In genomic region chr13:24684503-24684902, GRCm38 (mm10) we compare ENCODE assay signal across 29 mouse cellular contexts. TPM values are rescaled to one million over a fixed set of nuclear protein-coding genes. Genes with fewer than 3 reads are reported as not detected.
DNase-seq lines count a peak whose midpoint lies in the region; ATAC-seq lines count a peak whose summit lies in the region.
"Had no signal": no experiment of that assay in that cellular context is flagged by ENCODE, and none has a peak within 500 bp of the region (broad histone marks: within the 10 kb centered on the region; RNA-seq: fewer than 3 reads in every experiment).

No protein-coding gene starts in this region.

- H3K4me3 ChIP-seq in limb, embryonic 10.5 days = no peak overlapping the region
- H3K4me3 ChIP-seq: embryonic facial prominence, embryonic 15.5 days; gastrocnemius, adult 2 months; heart, embryonic 15.5 days; left cerebral cortex, adult 2 months had no signal

- H3K4me1 ChIP-seq in limb, embryonic 10.5 days = peaks cover under 1% of the 10 kb centered on the region; the same call in 1 of the 2 replicates

- DNase-seq in CD4-positive, CD25-positive, alpha-beta regulatory T cell, adult 2 months (ENCODE audit: low read depth, low spot score) = peak; percentile 20
- peak; percentile 46 for DNase-seq in MEL-GATA-1-ER (ENCODE audit: extremely low read depth, low read depth)
- DNase-seq in induced T-regulatory cell, adult 2 months (ENCODE audit: low read depth) = peak; percentile 54
- peak; percentile 13 to 17 for DNase-seq in natural killer cell, adult 2 months (ENCODE audit: low spot score in 2 of 2)
- no peak for DNase-seq in limb, embryonic 10.5 days (ENCODE audit: low spot score)
- DNase-seq in kidney, postnatal 10 days = no peak
- DNase-seq: adrenal gland, postnatal 10 days; cerebellum, adult 8-10 months; cerebellum, postnatal 36 days; forebrain, postnatal 0 days; gastrocnemius, adult 2 months; heart, postnatal 36 days; kidney, adult 9 months; kidney, postnatal 36 days; layer of hippocampus, adult 9-11 months; lung, adult 18-20 months; lung, postnatal 14 days; thymus, postnatal 14 days had no signal

- 75% methylated on average over 2 of the region's 2 CpGs for WGBS in limb, embryonic 10.5 days

- H3K27me3 ChIP-seq in limb, embryonic 10.5 days (ENCODE audit: low read depth, poor library complexity, severe bottlenecking) = 0 out of 2 replicates have a peak, but pooled peaks cover 5% of the 10 kb centered on the region
- H3K27me3 ChIP-seq: embryonic facial prominence, embryonic 15.5 days; heart, embryonic 15.5 days had no signal

- no peak overlapping the region for H3K27ac ChIP-seq in limb, embryonic 10.5 days
- H3K27ac ChIP-seq: embryonic facial prominence, embryonic 15.5 days; gastrocnemius, adult 2 months; heart, embryonic 15.5 days; hindbrain, embryonic 14.5 days; left cerebral cortex, adult 2 months had no signal

- no peak for ATAC-seq in CD4-positive, CD25-positive, alpha-beta regulatory T cell, adult 4 months
- ATAC-seq in frontal cortex, adult (ENCODE audit: low TSS enrichment) = no peak
- ATAC-seq: forebrain, postnatal 0 days; midbrain, embryonic 16.5 days had no signal

- H3K9me3 ChIP-seq in limb, embryonic 10.5 days (replicated peaks) = no peaks in the 10 kb centered on the region
- H3K9me3 ChIP-seq: embryonic facial prominence, embryonic 15.5 days; heart, embryonic 15.5 days had no signal

- H3K36me3 ChIP-seq in limb, embryonic 10.5 days = no peaks in the 10 kb centered on the region
- H3K36me3 ChIP-seq: embryonic facial prominence, embryonic 15.5 days had no signal

RNA-seq across cellular contexts. Expression of gene Armh2, which starts 56.5 kb away (rescaled TPM):
- under 1 TPM in 1 of 2 experiments, not detected in 1; 0.38 TPM for polyA plus RNA-seq in CD4-positive, CD25-positive, alpha-beta regulatory T cell, adult 4 months (2017; shearing (Covaris generic))
- not detected in 2 replicates for polyA plus RNA-seq in limb, embryonic 10.5 days (2016; fragmentation: Nextera tagmentation; extraction: Ambion mirVana)
- polyA plus RNA-seq: embryonic facial prominence, embryonic 15.5 days; forebrain, postnatal 0 days; heart, embryonic 15.5 days; hindbrain, embryonic 14.5 days; intestine, embryonic 14.5 days; limb, embryonic 11.5 days; liver, adult 2 months; midbrain, embryonic 16.5 days; stomach, embryonic 14.5 days had no signal

Comparison
In these comparisons a context has a peak if more than half of its experiments do, and no peak if none do; other contexts are left out.
1. DNase-seq: peak in CD4-positive, CD25-positive, alpha-beta regulatory T cell, adult 2 months (single experiment), MEL-GATA-1-ER (single experiment), induced T-regulatory cell, adult 2 months (single experiment) and natural killer cell, adult 2 months (2 of 2); none in limb, embryonic 10.5 days (single experiment) and kidney, postnatal 10 days (single experiment).